Mouse (Mus musculus): ENCODE results near the gene Lca5.

Lca5 gene

GRCm38 (mm10) chr9:83440392-83441357 is at the start of gene Lca5:
Gene Lca5, minus strand, starts transcription at chr9:83441127.
- ChIA-PET POLR2A (interaction anchor here in 3 of 4 experiments (0.7 to 1.5 kb wide), 5 partner anchors 12 to 109 kb away, joined by 3 to 4 read pairs (median 3); partner anchors contain the start of gene Sh3bgrl2 (in 2 of the 3)), CTCF (interaction anchor here in 2 of 4 experiments (1.0 to 1.3 kb wide), 3 partner anchors 58 to 367 kb away, joined by 3 to 4 read pairs (median 3); no protein-coding TSS in a partner anchor)

GRCm38 (mm10) chr9:83488491-83489210 is 47.7 kb upstream of the Lca5 start:
- CTCF ChIA-PET: no interaction called here

GRCm38 (mm10) chr9:83487771-83488470 is 47.0 kb upstream of the Lca5 start:
- POLR2A ChIA-PET: no interaction called here
- CTCF ChIA-PET: no interaction called here

More at GRCm38 (mm10) chr9:83488491-83489210, 47.7 kb upstream of the Lca5 start:
- POLR2A ChIA-PET: no interaction called here

- POLR2A ChIA-PET: no interaction called here
- CTCF ChIA-PET: no interaction called here
Measured at GRCm38 (mm10) chr9:83485966-83486365, 45.0 kb upstream of the Lca5 start.

- CTCF ChIA-PET: no interaction called here
- POLR2A ChIA-PET: no interaction called here
Measured at GRCm38 (mm10) chr9:83485357-83485756, 44.4 kb upstream of the Lca5 start.

- ChIA-PET POLR2A (interaction anchor here in 1 of 4 experiments (0.6 kb wide), 1 partner anchor 584 kb away, joined by 3 read pairs; no protein-coding TSS in a partner anchor), CTCF (no interaction called here)
Measured at GRCm38 (mm10) chr9:83483419-83483818, 42.5 kb upstream of the Lca5 start.

- ChIA-PET CTCF (no interaction called here), POLR2A (no interaction called here)
Measured at GRCm38 (mm10) chr9:83482176-83482949, 41.4 kb upstream of the Lca5 start.

GRCm38 (mm10) chr9:83469871-83470270 is 28.9 kb upstream of the Lca5 start:
- POLR2A ChIA-PET: no interaction called here
- CTCF ChIA-PET: no interaction called here

GRCm38 (mm10) chr9:83447771-83448170 is 6.8 kb upstream of the Lca5 start:
- POLR2A ChIA-PET: interaction anchor here in 1 of 4 experiments (0.6 kb wide), 1 partner anchor 478 kb away, joined by 6 read pairs; no protein-coding TSS in a partner anchor

GRCm38 (mm10) chr9:83447176-83447575 is 6.2 kb upstream of the Lca5 start:
- CTCF ChIA-PET: no interaction called here
- POLR2A ChIA-PET: interaction anchor here in 1 of 4 experiments (0.6 kb wide), 1 partner anchor 479 kb away, joined by 6 read pairs; no protein-coding TSS in a partner anchor

More at GRCm38 (mm10) chr9:83447771-83448170, 6.8 kb upstream of the Lca5 start:
- CTCF ChIA-PET: no interaction called here

- CTCF ChIA-PET: no interaction called here
- POLR2A ChIA-PET: no interaction called here
Measured at GRCm38 (mm10) chr9:83437621-83438020, 3.3 kb downstream of the Lca5 start.

GRCm38 (mm10) chr9:83434489-83434888 is 6.4 kb downstream of the Lca5 start:
- ChIA-PET CTCF (no interaction called here), POLR2A (no interaction called here)

- CTCF ChIA-PET: no interaction called here
Measured at GRCm38 (mm10) chr9:83433661-83434060, 7.3 kb downstream of the Lca5 start.

GRCm38 (mm10) chr9:83427926-83428325 is 13.0 kb downstream of the Lca5 start:
- ChIA-PET POLR2A (no interaction called here), CTCF (interaction anchor here in 2 of 4 experiments (0.5 to 1.4 kb wide), 2 partner anchors 15 to 208 kb away, joined by 3 read pairs; no protein-coding TSS in a partner anchor)

More at GRCm38 (mm10) chr9:83433661-83434060, 7.3 kb downstream of the Lca5 start:
- POLR2A ChIA-PET: no interaction called here

- CTCF ChIA-PET: no interaction called here
- POLR2A ChIA-PET: interaction anchor here in 1 of 4 experiments (0.6 kb wide), 1 partner anchor 20 kb away, joined by 4 read pairs; no protein-coding TSS in a partner anchor
Measured at GRCm38 (mm10) chr9:83418965-83419364, 22.0 kb downstream of the Lca5 start.

- POLR2A ChIA-PET: no interaction called here
- CTCF ChIA-PET: interaction anchor here in 3 of 4 experiments (0.6 to 1.3 kb wide), 8 partner anchors 8 to 221 kb away, joined by 3 to 5 read pairs (median 3); no protein-coding TSS in a partner anchor
Measured at GRCm38 (mm10) chr9:83413046-83413445, 27.9 kb downstream of the Lca5 start.

GRCm38 (mm10) chr9:83405150-83405549 is 35.8 kb downstream of the Lca5 start:
- POLR2A ChIA-PET: no interaction called here
- CTCF ChIA-PET: interaction anchor here in 1 of 4 experiments (1.5 kb wide), 1 partner anchor 8 kb away, joined by 4 read pairs; no protein-coding TSS in a partner anchor

GRCm38 (mm10) chr9:83400783-83401182 is 40.1 kb downstream of the Lca5 start:
- ChIA-PET CTCF (no interaction called here), POLR2A (no interaction called here)
